Mouse (Mus musculus): ENCODE results near the gene Sptlc2.
"Not testable (repeated sequence)": the region's sequence is repeated elsewhere in the genome, so short reads cannot be mapped to it uniquely, and the experiment has no call there.

Sptlc2 gene

DNA sequence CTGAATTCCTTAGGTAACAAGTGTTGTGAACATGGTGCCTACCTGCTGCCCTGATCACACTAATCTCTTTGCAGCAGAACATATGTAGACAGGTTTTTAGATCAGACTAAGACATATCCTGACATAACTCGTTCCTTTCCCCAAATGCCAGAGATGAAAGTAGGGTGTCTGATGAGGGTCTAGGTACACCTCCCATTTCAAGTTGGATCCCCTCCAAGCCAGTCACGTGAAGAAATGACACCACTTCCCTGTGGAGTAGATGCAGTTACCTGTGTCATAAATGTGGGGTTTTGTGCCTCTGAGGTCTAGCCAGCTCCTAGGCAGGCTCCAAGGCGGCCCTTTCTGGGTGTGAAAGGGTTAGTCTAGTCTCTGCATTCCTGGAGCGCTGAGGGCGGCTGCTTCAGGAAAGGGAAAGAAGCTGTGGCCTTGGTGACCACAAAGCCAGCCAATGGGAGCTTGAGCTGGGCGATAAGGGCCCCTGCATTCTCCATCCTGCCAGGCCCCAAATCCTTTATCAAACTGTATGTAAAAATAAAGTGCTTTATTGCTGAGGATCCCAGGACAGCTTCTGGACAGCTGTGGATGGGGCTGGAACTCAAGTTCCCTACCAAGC, 109.9 kb downstream of the Sptlc2 start:
- DNase-seq (ENCODE audit: low spot score) = peak; percentile 57

DNA sequence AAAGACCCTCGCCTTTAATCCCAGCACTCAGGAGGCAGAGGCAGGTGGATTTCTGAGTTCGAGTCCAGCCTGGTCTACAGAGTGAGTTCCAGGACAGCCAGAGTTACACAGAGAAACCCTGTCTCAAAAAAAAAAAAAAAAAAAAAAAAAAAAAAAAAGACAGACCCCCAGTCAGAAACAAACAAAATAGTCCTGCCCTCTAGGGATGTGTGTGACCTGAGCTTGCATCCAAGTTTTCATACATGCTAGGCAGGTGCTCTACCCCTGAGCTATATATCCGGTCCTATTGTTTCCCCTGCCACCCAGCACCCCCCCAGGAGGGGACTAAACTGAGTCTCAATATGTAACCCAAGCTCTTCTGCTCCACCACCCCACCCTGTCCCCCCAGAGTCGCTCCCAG, 110.9 kb downstream of the Sptlc2 start:
- DNase-seq (ENCODE audit: low spot score) = not testable (repeated sequence)

DNA sequence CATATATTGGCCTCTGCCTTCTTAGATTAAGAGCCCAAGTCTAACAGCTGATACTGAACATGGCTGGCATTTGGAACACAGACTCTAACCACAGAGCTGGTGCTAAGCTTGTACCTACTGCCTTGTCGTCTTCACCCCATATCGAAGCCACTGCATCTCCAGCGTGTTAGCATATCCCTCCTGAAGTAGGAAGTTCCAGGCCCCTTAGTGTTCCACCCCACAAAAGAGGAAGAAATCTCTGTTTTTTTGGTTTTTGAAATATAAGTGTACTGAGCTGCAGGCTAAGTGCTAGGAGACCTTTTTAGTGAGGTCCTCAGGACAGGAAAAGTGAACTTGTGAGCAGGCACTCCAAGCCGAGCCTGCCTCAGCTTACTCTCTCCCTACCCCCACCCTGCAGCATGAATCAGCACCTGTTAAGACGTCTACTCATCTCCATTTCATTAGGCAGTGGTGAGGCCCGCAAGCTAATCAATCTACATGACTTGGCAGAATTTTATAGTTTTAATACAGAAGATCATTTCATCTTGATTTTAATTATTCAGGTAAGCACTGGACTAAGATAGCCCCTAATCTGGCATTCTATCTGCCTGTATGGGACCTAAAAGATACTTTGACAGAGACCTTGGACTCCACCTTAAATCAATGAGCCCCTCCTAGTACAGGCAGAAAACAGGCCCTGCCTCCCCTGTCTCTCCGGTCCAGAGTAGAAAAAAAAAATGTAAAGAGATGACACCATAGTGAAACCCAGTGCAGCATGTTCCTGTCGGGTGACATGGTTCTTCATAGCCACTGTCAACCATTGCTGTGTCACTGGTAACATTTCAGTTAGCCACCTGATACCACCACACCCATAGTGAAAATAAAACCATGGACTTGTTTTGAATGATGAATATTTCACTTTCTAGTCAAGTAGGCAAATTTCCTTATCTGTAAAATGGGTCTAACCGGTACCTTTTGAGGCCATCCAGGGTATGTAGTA, 113.0 kb downstream of the Sptlc2 start:
- DNase-seq (ENCODE audit: low spot score) = no peak

DNA sequence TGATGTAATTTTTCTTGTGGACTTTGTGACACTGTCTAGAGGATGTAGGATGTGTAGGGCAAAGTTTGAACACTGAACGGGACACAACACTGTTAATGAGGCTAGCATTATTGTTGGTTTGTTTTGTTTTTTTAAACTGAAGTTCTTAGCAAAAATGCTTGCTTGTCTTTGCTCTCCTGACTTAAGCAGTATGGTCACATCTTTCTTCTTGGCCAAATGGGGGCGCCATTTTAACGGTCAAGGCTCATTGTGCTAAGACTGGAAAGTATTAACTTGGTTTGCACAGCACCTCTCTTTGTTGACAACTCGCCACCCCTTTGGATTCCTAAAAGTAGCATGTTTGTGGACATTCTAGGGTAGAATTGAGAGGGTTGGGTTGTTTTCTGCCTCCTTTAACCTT, 120.5 kb downstream of the Sptlc2 start:
- DNase-seq (ENCODE audit: low spot score) = peak; percentile 58

DNA sequence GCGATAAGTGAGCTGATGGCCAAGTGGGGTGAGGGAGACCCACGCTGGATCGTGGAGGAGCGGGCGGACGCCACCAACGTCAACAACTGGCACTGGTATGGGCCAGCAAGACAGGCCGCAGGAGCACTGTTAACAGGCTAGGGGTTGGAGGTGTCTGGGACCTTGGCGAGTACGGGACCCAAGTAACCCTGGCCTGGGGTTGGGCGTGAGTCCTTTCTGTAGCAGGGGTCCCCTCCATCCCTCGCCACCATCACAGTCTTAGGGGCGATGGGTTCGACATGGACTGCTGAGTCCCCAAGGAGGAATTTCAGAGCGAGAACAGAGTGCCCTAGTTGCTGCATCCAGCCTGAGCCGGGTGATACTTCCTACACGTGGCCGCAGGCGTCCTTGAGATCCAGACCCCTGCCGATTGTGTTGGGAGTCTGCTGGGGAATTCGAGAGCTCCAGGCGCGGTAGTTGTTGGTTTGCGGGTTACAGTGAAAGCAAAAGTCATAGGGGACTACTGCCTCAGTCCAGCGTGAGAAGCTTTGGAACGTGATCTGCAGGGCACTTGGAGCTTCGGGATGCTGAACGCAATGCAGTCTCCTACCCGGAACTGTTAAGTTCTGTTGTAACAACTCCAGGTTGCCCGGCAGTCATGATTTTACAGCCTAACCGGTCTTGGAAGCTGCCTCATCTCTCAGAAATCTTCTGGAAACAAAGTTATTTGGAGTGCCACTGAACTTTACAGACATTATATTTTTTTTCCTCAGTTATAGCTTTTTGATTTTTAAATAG, 121.1 kb downstream of the Sptlc2 start:
- DNase-seq (ENCODE audit: low spot score) = no peak

DNA sequence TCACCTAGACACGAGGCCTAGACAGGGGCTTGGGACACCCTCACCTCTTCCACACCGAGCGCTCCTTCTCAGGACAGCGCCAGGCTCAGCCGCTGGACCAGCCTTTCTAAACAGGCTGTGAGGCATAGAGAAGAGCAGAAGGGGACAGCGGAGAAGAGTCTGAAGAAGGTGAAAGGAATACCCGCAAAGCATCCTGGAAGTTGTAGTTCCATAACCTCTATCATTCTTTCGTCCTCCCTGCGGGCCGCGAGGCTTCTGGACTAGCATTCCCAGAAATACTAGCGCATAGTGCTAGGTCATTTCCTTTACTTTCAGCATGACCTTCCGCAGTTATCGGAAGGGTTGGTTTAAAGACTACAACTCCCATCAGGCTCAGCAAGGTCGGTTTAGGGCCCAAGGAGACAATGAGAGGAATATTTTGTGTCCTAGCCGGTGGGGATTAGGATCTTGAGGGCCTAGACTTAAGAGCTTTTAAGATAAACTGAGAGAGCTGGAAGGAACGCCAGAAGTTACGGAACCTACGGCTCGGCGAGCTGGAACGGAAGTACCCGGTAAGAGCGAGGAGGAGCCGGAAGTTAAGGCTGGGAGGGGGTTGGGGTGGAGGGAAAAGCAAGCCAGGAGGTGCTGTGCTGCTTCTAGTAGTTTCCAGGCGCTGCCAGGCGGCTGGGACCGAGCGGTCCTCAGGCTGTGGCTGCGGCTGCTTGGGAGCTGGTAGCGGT, 121.9 kb downstream of the Sptlc2 start, which contains the start of the genes Vipas39 and Ahsa1:
TSS of gene Vipas39 (minus strand) at position 149 of the 719 bp plus-strand sequence.
TSS of gene Ahsa1 (plus strand) at position 372 of the 719 bp plus-strand sequence.
- peak; percentile 98 for DNase-seq (ENCODE audit: low spot score)

DNA sequence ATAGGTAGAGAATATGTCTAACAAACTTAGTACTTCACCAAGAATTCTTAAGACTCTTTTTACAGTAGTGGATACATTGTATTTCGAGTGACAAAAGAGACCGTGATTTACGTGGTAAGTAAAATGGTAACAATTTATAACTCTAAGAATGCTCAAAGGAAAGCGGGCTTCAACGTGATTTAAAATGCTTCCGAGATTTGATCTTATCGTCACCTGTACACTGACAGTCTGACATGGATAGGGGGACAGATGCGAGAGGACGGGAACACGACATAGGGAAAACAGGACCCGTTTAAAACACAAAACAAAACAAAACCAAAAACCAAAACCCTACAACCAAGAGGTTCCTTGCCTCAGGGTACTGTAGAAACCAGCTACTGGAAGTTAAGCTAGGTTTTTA, 122.7 kb downstream of the Sptlc2 start:
- no peak for DNase-seq (ENCODE audit: low spot score)

DNA sequence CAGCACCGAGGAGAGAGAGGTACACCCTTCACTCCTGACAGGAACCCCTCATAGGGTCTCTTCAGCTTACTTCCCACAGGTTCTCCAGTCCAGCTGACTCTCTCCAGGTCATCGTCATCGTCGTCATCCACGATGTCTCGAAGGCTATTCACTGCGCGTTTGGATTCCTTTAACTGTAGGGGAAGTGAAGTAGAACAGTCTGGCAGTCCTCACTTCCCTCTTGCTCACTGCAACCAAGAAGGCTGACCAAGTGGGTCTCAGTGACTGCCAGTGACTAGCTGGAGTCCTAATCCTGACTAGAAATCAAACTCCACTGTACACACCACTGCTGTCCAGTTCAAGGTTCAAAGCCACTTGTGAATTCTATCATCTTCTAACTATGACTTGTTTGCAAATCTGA, 127.6 kb downstream of the Sptlc2 start:
- no peak for DNase-seq (ENCODE audit: low spot score)

DNA sequence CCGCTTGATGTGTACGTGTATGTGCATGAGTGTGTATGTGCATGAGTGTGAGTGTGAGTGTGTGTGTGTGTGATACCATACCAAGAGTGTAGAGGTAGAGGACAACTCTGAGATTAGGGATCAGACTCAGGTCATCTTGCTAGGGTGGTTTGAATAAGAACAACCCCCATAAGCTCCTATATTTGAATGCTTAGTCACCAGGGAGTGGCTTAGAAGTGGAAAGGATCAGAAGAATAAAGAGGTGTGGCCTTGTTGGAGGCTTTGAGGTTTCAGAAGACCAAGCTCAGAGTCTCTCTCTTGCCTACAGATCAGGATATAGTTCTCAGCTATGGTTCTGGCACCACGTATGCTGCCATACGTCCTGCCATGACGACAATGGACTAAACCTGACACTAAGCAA, 131.5 kb downstream of the Sptlc2 start:
- no peak for DNase-seq (ENCODE audit: low spot score)
